Mouse (Mus musculus): ENCODE data around the gene Csad.
A peak's percentile ranks its signal among the peaks of the same experiment; 100 is the strongest.
"Not testable (repeated sequence)": the region's sequence is repeated elsewhere in the genome, so short reads cannot be mapped to it uniquely, and the experiment has no call there.

Csad gene

DNA sequence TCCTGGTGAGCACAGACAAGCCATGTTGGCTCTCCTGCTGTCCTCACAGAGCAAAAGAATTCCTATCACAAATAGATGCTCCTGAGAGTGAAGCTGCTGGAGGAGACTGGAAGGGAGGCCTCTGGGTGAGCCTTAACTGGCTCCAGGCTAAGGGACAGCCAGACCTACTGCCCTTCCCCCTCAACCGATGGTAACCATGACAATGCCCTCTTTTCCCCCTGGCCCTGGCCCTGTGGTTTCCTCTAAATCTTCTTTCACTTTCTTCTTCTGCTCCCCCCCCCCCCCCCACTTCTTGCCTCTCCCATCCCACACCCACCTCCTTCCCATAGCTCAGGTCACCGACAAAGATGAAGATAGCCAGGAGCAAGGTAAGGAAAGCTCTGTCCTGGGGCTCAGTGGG is 29.4 kb upstream of the Csad start:
- no peak for DNase-seq

DNA sequence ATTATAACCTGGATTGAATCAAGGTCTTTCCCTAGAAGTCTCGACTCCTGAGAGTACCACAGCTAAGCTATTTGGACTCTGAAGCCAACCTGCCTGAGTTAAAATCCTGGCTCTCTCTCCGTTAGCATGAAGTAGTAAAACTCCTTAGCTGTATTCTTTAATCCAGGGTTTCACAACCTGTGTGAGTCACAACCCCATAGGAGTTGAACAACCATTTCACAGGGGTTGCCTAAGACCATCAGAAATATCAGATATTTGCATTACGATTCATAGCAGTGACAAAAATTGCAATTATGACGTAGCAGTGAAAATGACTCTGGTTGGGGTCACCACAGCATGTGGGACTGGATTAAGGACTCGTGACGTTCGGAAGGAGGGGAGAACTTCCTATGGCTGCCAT is 28.2 kb upstream of the Csad start:
- DNase-seq = no peak

DNA sequence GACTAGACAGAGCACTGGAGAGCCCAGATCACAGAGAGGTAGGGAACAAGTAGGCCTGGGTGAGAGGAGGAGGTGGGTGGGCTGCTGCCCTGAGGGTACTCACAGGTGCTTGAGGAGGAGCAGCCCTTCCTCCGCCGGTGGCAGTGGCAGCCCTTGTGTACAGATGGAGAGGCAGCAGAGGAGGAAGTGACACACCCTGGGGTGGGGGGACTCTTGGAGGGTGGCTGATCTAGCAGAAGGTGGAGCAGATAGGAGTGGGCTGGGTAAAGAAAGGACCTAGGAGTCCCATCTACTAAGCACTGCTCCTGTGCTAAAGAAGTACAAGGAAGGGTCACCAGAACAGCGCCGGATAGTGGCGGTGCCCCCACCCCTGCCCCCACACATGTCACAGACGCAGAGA is 27.2 kb upstream of the Csad start, which contains the start of gene Itgb7:
TSS of gene Itgb7 (minus strand) at position 197 of the 400 bp plus-strand sequence.
- DNase-seq = no peak

DNA sequence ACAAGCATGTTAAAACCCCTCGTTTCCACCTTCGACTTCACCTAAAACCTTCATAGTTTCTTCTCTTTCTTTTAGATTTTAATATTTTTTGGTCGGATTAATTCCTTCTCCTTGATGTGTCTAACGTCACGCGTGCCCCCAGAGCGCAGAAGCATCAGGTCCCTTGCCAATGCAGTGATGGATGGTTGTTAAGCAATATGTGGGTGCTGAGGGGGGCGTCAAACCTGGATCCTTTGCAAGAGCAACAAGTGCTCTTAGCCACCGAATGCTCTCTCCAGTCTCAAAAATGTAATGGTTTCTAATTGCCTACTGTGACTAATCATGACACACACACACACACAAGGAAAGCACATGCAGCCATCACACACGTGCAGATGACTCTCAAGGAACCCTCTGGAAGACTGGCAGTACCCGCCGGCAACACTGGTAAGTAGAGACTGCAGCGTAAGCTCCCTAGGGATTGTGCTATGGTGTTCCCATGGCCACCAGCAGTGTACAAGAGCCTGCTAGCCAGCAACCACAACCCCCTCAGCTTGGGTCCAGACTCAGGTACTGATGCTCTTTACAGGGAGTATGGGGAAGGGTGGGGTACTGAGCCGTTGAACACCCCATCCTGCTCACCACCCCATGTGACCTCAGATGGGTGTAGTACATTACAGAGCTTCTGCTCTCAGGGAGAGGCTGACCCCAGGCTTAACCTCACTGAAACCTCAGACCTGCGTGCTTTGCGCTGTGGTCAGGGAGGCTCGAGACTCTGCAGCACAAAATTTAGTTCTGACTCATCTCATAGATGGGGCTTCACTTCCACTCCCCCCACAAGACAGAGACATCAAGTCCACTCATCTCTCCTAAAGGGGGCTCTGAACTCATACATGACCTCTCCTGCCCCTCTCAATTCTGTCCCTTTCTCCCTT is 26.1 kb upstream of the Csad start:
- no peak for DNase-seq

DNA sequence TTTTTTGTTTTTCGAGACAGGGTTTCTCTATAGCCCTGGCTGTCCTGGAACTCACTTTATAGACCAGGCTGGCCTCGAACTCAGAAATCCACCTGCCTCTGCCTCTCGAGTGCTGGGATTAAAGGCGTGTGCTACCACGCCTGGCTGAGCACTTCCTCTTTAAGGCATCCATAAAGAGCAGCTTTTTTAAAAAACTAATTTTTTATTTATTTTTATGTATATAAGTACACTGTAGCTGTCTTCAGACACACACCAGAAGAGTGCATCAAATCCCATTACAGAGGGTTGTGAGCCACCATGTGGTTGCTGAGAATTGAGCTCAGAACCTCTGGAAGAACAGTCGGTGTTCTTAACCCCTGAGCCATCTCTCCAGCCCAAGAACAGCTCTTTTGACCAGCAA is 21.1 kb upstream of the Csad start:
- DNase-seq = not testable (repeated sequence)

DNA sequence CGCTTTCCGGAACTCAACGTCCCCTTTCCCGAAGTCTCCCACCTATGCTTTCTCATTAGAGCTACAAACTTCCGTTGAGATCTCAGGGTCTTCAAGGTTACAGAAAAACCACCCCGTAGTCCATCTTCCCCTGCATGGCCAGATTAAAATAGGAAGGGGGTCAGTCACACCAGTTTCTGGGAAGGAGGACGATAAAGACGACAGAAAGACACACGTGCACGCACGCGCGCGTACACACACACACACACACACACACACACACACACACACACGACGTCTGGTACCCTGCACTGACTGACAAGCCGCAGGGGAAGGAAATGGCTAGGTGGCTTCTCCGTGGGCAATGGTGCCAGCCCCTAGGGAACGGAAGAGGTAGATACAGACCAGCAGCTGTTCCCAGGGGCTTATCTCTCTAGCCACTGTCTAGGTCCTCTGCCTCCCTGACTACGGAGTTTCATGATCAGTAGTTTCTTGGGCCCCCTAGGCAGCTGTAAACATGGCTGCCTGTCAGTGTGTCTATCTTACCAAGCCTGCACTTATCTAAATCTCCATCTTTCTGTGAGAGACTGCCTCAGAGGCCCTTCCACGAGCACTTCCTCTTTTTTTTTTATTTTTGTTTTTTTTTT is 20.6 kb upstream of the Csad start:
- no peak for DNase-seq

DNA sequence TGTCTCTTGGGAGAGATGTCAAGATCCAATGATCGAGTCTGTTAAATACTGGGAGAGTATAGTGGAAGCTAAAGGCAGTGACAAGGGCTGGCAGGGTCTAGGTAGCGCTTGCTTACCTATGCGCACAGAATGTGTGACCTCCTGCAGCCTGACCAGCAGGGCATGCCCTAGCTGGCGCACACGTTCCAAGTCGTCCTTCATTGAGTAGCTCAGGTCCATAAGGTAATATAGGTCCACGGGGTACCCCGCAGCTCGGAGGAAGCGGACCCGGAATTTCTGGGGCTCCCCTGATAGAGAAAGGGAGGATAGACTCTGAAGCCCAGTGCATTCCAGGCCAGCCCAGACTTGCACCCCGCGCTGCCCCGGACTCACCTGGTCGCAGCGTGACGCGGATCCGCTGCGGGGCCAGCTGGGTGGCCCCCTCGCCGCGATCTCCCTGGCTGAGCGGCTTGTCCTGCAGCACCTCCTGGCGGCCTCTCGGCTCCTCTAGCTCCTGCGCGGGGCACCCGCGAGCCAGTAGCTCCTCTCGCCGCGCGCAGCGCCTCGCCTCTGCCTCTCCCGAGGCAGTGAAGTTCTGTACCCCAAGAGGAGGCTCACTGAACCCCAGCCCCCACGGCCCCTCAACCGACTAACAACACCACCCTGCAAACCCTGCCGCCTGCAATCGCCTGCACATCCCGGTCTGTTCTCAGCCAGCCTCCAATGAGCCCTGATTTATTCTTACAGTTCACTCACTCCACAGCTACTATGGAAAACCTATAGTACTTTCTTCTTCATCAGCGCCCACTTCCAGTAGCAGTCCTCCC is 19.9 kb upstream of the Csad start:
- DNase-seq = peak; percentile 83

DNA sequence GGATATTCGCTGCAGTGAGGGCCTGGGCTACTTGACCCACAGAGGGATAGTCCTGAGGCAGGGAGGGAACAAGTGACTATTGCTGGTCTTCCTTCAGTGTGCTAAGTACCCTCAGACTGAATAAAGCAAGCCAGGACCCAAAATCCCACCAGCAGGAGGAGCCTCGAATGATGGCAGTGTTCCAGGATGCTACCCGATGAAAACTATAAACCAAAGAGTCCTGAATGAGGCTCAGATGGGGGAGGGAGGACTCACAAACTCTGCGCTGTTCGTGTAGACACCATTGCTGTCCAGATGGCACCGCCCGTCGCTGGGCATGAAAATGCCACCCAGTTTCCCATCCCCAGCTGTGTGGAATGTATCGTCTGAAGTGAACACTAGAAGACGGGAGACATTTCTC is 17.9 kb upstream of the Csad start:
- no peak for DNase-seq

DNA sequence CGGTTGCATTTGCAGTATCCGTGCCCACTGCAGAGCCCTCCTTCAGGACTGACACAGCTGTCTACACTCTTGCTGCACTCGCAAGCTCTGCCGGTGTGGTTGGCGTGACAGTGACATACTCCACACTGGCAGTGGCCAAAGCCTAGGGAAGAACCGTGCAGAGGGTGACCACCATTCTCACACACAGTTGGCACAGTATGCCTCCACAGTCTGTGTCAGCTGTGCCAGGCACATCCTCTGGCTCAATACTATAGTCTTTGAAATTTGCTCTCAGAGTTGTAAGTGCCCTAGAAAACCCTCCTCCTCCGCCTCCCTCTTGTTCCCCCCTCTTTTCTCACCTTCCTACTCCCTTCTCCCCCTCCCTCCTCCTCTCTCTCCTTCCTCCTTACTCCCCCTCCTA is 12.8 kb upstream of the Csad start:
- DNase-seq = no peak

DNA sequence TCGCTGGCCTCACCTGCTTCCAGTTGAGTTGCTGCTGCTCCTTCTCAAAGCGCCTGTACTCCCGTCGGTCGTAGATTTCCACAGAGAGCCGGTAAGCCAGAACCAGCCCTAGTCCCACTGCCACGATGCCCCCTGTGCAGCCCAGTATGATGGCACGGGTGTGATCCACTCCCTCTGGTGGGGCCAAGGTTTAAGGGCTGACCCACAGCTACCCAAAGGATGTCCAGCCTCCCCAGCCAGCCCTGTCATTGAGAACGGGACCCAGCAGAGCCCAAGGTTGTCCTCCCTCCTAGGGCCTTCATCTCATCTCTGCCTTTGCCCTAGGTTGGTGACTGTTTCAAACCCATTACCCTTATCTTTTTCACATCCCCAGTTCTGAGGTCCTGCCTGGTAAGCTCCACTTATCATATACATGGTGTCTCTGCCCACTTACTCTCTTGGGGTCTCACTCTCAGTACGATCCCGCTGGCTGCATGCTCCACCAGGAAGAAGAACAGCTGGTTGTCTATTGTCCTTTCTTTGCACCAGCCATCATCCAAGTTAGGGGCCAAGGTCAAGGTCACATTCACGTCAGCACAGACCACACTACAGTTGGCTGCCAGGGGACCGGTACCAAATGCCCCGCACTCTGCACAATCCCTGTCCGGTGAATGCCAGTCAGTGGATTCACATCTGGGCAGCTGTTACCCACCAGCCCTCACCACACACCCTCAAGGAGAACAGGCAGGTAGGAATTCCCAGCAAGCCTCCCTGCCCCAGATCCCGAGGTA is 12.1 kb upstream of the Csad start:
- no peak for DNase-seq

DNA sequence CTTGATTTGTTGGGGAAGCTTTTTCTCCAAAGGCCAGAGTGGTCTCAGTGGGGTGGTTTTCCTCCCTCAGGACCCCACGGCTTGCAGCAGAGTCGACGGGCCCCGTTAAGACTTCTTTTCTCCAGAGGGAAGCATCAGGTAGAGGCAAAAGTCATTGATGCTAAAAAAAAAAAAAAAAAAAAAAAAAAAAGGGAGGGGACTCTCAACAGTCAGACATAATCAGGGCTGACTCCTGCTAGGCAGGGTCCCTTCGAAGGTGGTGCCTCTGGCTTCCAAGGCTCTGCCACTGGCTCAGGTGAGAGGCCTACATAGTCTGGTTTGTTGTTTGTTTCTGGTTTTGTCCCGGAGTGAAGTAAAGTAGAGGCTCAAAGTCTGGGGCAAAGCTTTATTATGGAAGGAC is 11.1 kb upstream of the Csad start:
- no peak for DNase-seq

DNA sequence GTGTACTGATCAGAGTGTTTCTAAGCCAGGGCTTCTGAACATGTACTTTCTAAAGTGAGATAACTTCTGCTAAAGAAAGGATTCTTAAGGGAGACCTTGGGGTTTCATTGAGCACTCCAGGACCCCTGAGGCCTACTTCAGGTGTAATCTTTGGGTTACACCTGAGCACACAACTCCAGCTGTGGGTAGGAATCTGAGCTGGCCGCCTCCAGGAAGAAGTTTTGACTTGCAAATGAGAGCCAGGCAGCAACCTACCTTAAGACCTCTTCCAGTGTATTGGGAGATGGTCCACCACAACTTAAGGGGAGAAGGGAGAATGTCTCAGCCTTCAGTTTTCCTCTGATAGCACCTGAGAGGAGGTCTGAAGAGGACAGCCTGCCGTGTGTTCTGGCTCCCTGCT is 9.6 kb upstream of the Csad start:
- DNase-seq = no peak

DNA sequence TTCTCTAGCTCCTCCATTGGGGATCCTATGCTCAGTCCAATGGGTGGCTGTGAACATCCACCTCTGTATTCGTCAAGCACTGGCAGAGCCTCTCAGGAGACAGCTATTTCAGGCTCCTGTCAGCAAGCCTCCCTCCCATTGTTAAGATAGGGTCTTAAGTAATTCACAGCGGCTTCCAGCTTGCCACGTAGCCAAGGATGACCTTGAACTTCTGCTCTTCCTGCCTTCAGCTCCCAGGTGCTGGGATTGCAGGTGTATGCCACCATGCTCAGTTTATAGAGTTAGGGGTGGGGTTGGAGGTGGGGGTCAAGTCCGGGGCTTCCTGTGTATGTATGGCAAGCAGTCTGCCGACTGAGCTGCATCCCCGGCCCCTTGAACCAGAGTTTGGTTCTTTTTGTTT is 7.4 kb upstream of the Csad start:
- DNase-seq = no peak

DNA sequence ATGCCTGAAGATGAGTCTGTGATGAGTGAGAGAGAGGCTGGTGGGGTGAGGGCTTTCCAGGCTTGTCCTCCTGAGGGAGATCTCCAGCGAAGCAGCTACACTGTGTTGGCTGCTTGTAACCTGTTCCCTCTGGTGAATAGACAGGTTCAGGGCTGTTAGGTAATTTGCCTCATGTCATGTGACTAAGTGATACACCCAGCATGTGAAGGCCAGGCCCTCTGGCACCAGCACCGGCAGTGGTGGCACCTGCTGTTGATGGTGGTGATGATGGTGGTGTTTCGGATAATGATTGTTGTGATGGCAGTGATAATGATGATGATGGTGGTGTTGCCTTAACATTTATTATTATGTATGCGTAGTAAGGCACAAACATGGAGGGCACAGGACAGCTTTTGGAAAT is 6.3 kb upstream of the Csad start:
- no peak for DNase-seq

DNA sequence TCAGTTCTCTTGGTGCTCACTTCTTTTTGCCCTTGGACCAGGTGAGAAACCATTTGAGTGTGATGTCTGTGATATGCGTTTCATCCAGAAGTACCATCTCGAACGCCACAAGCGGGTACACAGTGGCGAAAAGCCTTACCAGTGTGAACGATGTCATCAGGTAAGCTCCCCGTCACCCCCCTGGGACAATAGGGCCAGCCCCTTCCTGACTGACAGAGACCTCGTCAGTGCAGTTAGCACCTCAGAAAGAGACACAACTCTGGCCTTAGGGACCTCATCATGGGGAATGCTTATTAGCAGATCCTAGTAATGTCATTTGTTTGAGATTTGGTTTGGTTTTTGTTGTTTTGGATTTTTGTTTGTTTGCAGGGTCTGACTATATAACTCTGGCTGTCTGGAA is 4.6 kb upstream of the Csad start:
- no peak for DNase-seq

DNA sequence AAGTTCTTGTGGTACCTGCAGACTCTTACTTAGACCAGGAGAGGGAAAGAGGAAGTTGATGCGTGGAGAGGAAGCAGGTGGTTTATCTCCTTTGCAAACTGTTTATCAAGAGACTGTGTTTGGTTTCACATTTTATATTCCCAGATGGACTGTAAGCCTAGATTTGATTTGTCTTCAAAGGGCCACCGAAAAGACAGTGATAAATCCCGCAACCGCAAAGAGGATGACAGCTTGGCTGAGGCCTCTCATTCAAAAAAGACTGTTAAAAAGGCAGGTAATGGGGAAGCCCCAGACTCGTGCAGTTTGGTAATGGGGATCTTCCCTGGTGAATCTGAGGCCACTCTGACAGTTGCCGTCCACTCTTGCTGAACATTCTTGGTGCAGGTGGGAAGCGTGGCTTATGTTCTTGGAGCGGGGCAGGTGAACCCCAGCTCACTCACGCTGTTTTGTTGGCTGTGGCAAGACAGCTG is 3.6 kb upstream of the Csad start:
- no peak for DNase-seq

DNA sequence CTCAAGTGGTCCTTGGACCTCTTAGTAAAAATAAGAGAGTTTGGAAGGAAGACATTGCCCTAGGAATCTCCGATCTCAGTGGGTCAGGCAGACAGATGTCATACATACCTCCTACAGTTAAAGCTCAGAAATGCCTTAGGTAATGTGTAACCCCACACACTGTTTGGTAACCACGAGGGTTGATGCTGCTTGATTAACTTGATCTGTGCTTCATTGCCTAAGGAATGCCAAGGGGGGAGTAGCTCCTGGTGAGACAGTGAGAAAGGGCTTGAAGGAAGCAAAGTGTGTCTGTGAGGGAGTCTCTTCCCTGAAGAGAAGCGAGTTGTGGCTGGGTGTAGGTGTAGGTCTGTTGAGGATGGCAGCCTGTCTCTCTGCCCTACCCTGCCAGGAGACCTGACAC is 2.8 kb upstream of the Csad start:
- no peak for DNase-seq

DNA sequence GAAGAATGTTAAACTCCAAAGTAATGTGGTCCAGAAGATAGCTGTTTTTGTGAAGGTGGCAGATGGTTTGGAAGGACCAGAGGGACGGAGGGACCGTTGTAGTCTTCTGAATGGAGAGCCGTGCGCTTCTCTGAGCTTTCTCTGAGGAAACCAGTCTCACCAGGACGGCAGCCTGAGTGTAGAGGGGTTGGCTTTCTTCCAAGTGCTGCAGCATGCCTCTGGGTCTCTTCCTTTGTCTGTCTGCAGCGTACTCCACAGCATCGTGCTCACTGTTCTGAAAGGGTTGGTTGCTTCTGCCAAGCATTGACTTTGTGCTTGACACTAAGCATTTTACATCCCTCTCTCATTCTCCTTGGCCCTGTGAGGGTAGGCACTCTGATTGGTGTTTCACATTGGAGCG is 1.3 kb upstream of the Csad start:
- DNase-seq = peak; percentile 62

DNA sequence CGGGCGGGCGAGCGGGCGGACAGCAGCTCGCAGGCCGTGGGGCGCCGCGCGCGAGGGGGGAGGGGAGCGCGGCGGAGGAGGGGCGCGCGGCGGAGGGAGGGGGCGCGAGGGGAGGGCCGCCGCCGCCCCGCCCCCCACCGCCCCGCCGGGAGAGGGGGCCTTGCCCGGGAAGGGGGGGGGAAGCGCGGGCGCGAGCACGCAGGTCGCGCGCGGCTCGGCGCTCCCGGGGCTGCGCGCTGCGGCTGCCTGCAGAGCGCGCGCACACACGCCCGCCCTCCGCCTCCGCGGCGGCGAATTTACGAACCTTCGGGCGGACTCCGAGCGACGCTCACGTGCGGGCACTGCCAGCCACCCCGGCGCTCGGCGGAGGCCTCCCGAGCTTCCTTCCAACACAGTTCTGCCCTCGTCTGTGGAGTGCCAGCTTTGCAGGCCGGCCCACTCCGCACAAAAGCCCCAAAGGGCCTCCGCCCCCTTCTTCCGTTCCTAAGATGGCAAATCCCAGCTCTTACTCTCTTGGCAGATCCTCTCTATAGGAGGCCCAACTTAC is 616 bp downstream of the Csad start:
- DNase-seq = peak; percentile 79

DNA sequence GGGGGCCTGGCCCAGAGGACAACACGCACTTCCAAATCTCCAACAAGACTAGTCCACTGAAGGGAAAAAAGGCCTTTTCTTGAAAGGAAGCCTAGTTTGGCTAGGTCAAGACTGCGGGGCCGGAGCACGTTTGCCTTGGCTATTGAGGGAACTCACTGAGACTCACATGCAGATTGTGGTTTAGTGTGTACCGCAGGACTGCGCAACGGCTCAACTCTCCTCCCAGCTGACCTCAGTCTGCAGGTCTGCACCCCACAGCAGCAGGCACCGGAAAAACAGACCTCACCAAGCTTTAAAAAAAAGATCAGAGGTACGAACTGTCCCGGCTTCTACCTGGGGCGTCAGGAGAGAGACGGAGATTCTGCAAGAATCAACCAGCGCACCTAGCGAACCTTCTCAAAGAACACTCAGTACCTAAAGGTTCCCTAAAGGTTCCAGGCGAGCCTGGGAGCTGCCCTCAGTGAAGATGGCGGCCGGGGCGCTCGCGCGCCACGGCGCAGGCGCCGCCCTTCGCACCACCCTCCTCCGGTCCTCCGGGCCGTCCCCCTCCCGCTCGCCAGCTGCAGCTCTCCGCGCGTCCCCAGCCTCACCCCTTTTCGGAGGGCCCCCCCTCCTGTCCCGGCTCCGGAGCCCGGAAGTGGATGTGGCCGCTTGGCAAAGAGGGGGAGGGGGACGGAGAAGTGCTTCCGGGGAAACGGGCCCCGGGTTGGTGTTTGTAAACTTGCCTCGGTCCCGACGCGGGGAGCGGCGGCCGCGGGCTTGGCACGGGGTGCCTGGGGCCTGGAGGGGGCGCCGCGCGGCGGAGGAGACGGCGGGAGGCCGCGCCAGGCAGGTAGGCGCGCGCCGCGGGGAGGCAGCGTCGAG is 1.3 kb downstream of the Csad start, which contains the start of gene Zfp740:
TSS of gene Zfp740 (plus strand) at position 279 of the 864 bp plus-strand sequence.
- peak; percentile 97 for DNase-seq

DNA sequence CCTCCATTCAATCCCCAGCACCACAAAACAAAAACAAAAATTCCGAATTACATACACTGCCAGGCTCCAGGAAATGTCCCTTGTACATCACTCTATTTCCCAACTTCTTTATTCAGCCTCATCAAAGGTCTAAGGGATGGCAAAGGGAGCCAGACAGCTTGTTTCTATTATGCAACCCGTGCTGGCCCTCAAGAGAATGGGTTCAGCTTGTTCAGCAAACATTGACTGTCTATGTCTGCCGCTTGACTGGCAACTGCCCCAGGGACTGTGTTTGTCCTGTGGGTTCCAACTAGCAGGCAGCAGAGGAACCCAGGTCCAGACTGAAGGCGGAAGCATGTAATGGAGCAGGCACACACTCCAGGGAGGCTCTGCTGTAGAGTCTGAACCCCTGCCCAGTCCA is 5.7 kb downstream of the Csad start:
- DNase-seq = no peak

Measured in cerebellum, adult 9-11 months (tissue).